Comparison of ENCODE assay signal across 8 mouse cellular contexts in genomic region chr11:68386589-68387440, GRCm38 (mm10). TPM values are rescaled to one million over a fixed set of nuclear protein-coding genes. Genes with fewer than 3 reads are reported as not detected.
DNase-seq lines count a peak whose midpoint lies in the region; ATAC-seq and TF ChIP-seq lines count a peak whose summit lies in the region.

No protein-coding gene starts in this region.

- H3K27ac ChIP-seq in embryonic facial prominence, embryonic 14.5 days (replicated peaks; ENCODE audit: low read depth, low read length): peak overlapping the region; percentile 54
- H3K27ac ChIP-seq in heart, embryonic 15.5 days: peak overlapping the region; percentile 90
- peak overlapping the region; percentile 62; the same call in 1 of the 2 replicates for H3K27ac ChIP-seq in kidney, postnatal 0 days

- peak; percentile 36 for DNase-seq in urinary bladder, adult 2 months (ENCODE audit: low spot score)
- DNase-seq in urinary bladder, postnatal 10 days (ENCODE audit: low spot score): no peak
- DNase-seq in embryonic facial prominence, embryonic 14.5 days (ENCODE audit: low spot score): peak; percentile 73
- peak; percentile 72 for DNase-seq in kidney, postnatal 0 days (ENCODE audit: low spot score)
- peak; percentile 64 for DNase-seq in lung, postnatal 14 days
- peak; percentile 20 to 31 for DNase-seq in right cerebral cortex, adult 2 months (ENCODE audit: low spot score in 2 of 2)
- DNase-seq in layer of hippocampus, adult 11-12 months (ENCODE audit: low spot score): no peak

- H3K9me3 ChIP-seq in embryonic facial prominence, embryonic 14.5 days (ENCODE audit: control insufficient read depth, low read length): no peaks in the 10 kb centered on the region
- H3K9me3 ChIP-seq in heart, embryonic 15.5 days (replicated peaks): no peaks in the 10 kb centered on the region
- H3K9me3 ChIP-seq in kidney, postnatal 0 days (replicated peaks; ENCODE audit: low read length): no peaks in the 10 kb centered on the region

- H3K4me2 ChIP-seq in embryonic facial prominence, embryonic 14.5 days (ENCODE audit: low read depth, low read length): peak overlapping the region; percentile 93
- H3K4me2 ChIP-seq in heart, embryonic 15.5 days: peak overlapping the region; percentile 96
- peak overlapping the region; percentile 98 for H3K4me2 ChIP-seq in kidney, postnatal 0 days (ENCODE audit: low read length)

- ATAC-seq in embryonic facial prominence, embryonic 14.5 days (ENCODE audit: low read depth): peak; percentile 67
- peak; percentile 45 for ATAC-seq in heart, embryonic 15.5 days (replicated peaks; ENCODE audit: insufficient number of reproducible peaks, insufficient read depth, low FRiP score, low read depth)
- ATAC-seq in kidney, postnatal 0 days (replicated peaks; ENCODE audit: low FRiP score, low read depth): peak; percentile 57

- peak overlapping the region; percentile 71 for H3K4me3 ChIP-seq in embryonic facial prominence, embryonic 14.5 days (ENCODE audit: low read depth, low read length)
- peak overlapping the region; percentile 66 for H3K4me3 ChIP-seq in heart, embryonic 15.5 days
- peak overlapping the region; percentile 62 for H3K4me3 ChIP-seq in kidney, postnatal 0 days (replicated peaks; ENCODE audit: low read depth, low read length)

- peaks cover 85% of the 10 kb centered on the region for H3K27me3 ChIP-seq in embryonic facial prominence, embryonic 14.5 days (replicated peaks; ENCODE audit: control insufficient read depth, insufficient read depth, low read length)
- peaks cover 79% of the 10 kb centered on the region for H3K27me3 ChIP-seq in heart, embryonic 15.5 days
- peaks cover 42% of the 10 kb centered on the region for H3K27me3 ChIP-seq in kidney, postnatal 0 days (ENCODE audit: insufficient read depth, low read length)

- H3K4me1 ChIP-seq in embryonic facial prominence, embryonic 14.5 days (ENCODE audit: control insufficient read depth, insufficient read depth, low read length): peaks cover 13% of the 10 kb centered on the region
- H3K4me1 ChIP-seq in heart, embryonic 15.5 days (replicated peaks): peaks cover 51% of the 10 kb centered on the region
- H3K4me1 ChIP-seq in kidney, postnatal 0 days (replicated peaks; ENCODE audit: insufficient read depth, low read length): peaks cover 21% of the 10 kb centered on the region

- WGBS in embryonic facial prominence, embryonic 14.5 days: 2% methylated on average over 49 of the region's 90 CpGs
- WGBS in heart, embryonic 15.5 days: under 1% methylated on average over 87 of the region's 90 CpGs
- under 1% methylated on average over 85 of the region's 90 CpGs for WGBS in kidney, postnatal 0 days

- no peak; the same call in 1 of the 2 replicates for TF ChIP-seq CTCF in kidney, postnatal 0 days (IDR thresholded peaks at IDR 0.05; ENCODE audit: low read depth)

- H3K9ac ChIP-seq in embryonic facial prominence, embryonic 14.5 days (ENCODE audit: low read depth, low read length): peak overlapping the region; percentile 70
- peak overlapping the region; percentile 74 for H3K9ac ChIP-seq in heart, embryonic 15.5 days
- peak overlapping the region; percentile 65 for H3K9ac ChIP-seq in kidney, postnatal 0 days (ENCODE audit: low read depth, low read length)

- H3K36me3 ChIP-seq in embryonic facial prominence, embryonic 14.5 days (ENCODE audit: control insufficient read depth, insufficient read depth, low read length): no peaks in the 10 kb centered on the region
- H3K36me3 ChIP-seq in heart, embryonic 15.5 days: no peaks in the 10 kb centered on the region
- no peaks in the 10 kb centered on the region for H3K36me3 ChIP-seq in kidney, postnatal 0 days (ENCODE audit: insufficient read depth, low read length)

RNA-seq across cellular contexts. Expression of gene Ntn1, which starts 13.8 kb away (rescaled TPM):
- 17.7 and 25.2 TPM in 2 replicates for polyA plus RNA-seq in urinary bladder, adult 2 months (2012; rRNA removed)
- polyA plus RNA-seq in embryonic facial prominence, embryonic 14.5 days (2014; fragmentation: Nextera tagmentation; extraction: Ambion mirVana): 4.6 and 6.3 TPM in 2 replicates
- 18.3 and 21.6 TPM in 2 replicates for polyA plus RNA-seq in heart, embryonic 15.5 days (2015; fragmentation: Nextera tagmentation; extraction: Ambion mirVana)
- 11.0 and 11.8 TPM in 2 replicates for polyA plus RNA-seq in kidney, postnatal 0 days (2015; fragmentation: Nextera tagmentation; extraction: Ambion mirVana)

RNA-seq across cellular contexts. Expression of gene Pik3r5, which starts 45.1 kb away (rescaled TPM):
- 1.5 and 2.5 TPM in 2 replicates for polyA plus RNA-seq in urinary bladder, adult 2 months (2012; rRNA removed)
- polyA plus RNA-seq in embryonic facial prominence, embryonic 14.5 days (2014; fragmentation: Nextera tagmentation; extraction: Ambion mirVana): 0.48 and 1.1 TPM in 2 replicates
- polyA plus RNA-seq in heart, embryonic 15.5 days (2015; fragmentation: Nextera tagmentation; extraction: Ambion mirVana): 0.68 and 1.5 TPM in 2 replicates
- polyA plus RNA-seq in kidney, postnatal 0 days (2015; fragmentation: Nextera tagmentation; extraction: Ambion mirVana): 0.21 and 0.23 TPM in 2 replicates

Comparison
In these comparisons a context has a peak if more than half of its experiments do, and no peak if none do; other contexts are left out.
1. DNase-seq: peak in urinary bladder, adult 2 months (single experiment), embryonic facial prominence, embryonic 14.5 days (single experiment), kidney, postnatal 0 days (single experiment), lung, postnatal 14 days (single experiment) and right cerebral cortex, adult 2 months (2 of 2); none in urinary bladder, postnatal 10 days (single experiment) and layer of hippocampus, adult 11-12 months (single experiment).
2. Peak in every context shown above with its lines, with median percentiles within 50 percentile points of each other: ATAC-seq, H3K27ac ChIP-seq, H3K4me2 ChIP-seq, H3K4me3 ChIP-seq and H3K9ac ChIP-seq.